Mouse (Mus musculus) CH12.LX (cell line): ENCODE results near the gene Fau. TPM values are rescaled to one million over a fixed set of nuclear protein-coding genes. Genes with fewer than 3 reads are reported as not detected.
"Not testable (repeated sequence)": the region's sequence is repeated elsewhere in the genome, so short reads cannot be mapped to it uniquely, and the experiment has no call there.

Source experiments
- DNase-seq: peaks from one replicate; pipeline ENCODE4 v3.0.0-alpha.2; 2013; ENCODE audit errors: extremely low read depth
- H3K27ac ChIP-seq: 2 replicates; pipeline ENCODE4 v1.5.1; 2012; ENCODE audit warnings: low read depth, mild to moderate bottlenecking, control low read depth, moderate library complexity; ENCODE audit not compliant: insufficient read depth
- H3K27me3 ChIP-seq: replicated peaks from 2 replicates; pipeline ENCODE3; 2012; ENCODE audit warnings: inconsistent platforms
- H3K36me3 ChIP-seq, 2 experiments: replicated peaks in 1 of 2; 2 replicates each; pipeline versions ENCODE3 to v1.6.1; 2012; ENCODE audit warnings: inconsistent platforms in 1 of 2, low read length in 1 of 2, mild to moderate bottlenecking in 1 of 2, mixed read lengths in 1 of 2, moderate library complexity in 1 of 2; ENCODE audit not compliant: control insufficient read depth in 1 of 2, insufficient read depth in 1 of 2
- H3K4me1 ChIP-seq, 2 experiments: 2 replicates each; pipeline ENCODE4 v1.6.1; 2012; ENCODE audit warnings: inconsistent platforms in 1 of 2, moderate library complexity in 1 of 2; ENCODE audit not compliant: insufficient read depth in 2 of 2, control insufficient read depth in 1 of 2
- H3K4me2 ChIP-seq: 2 replicates; pipeline ENCODE4 v1.6.1; 2012; ENCODE audit warnings: low read depth, mild to moderate bottlenecking, control low read depth; ENCODE audit not compliant: poor library complexity, insufficient read depth, severe bottlenecking
- H3K4me3 ChIP-seq, 3 experiments: fragments of 150-350 bp in 1 of 3; sonication (generic) in 1 of 3; replicated peaks in 1 of 3; 2 replicates each; pipeline versions ENCODE3 to v1.5.1; 2011 to 2012; ENCODE audit warnings: low read depth in 2 of 3, low read length in 2 of 3, mild to moderate bottlenecking in 2 of 3, moderate library complexity in 2 of 3, control low read depth in 1 of 3, improper control_type of control experiment in 1 of 3, inconsistent platforms in 1 of 3, mixed read lengths in 1 of 3; ENCODE audit not compliant: poor library complexity in 1 of 3
- H3K79me2 ChIP-seq: replicated peaks from 2 replicates; pipeline ENCODE4 v1.6.1; 2012; ENCODE audit warnings: mild to moderate bottlenecking, moderate library complexity; ENCODE audit not compliant: control insufficient read depth, poor library complexity, insufficient read depth, severe bottlenecking; ENCODE audit errors: extremely low read depth
- H3K9ac ChIP-seq: 2 replicates; pipeline ENCODE4 v1.6.1; 2012; ENCODE audit warnings: low read depth, mild to moderate bottlenecking, control low read depth, moderate library complexity; ENCODE audit not compliant: insufficient read depth
- H3K9me3 ChIP-seq: replicated peaks from 2 replicates; pipeline ENCODE3; 2012; ENCODE audit warnings: low read length, inconsistent platforms, mixed read lengths
- CTCF ChIP-seq, 2 experiments: IDR thresholded peaks in 1 of 2; conservative IDR thresholded peaks in 1 of 2; 2 replicates each; pipeline ENCODE4 v1.5.1; 2011 to 2012; ENCODE audit warnings: low read depth in 2 of 2, low read length in 2 of 2, improper control_type of control experiment in 1 of 2, inconsistent platforms in 1 of 2, mild to moderate bottlenecking in 1 of 2, moderate library complexity in 1 of 2
- IRF4 ChIP-seq: IDR thresholded peaks from 2 replicates; pipeline ENCODE4 v1.6.1; 2014; ENCODE audit warnings: low read depth, mild to moderate bottlenecking, inconsistent platforms, low read length, improper control_type of control experiment
- JUN ChIP-seq: IDR thresholded peaks from 2 replicates; pipeline ENCODE4 v1.6.1; 2011; ENCODE audit warnings: low read depth, mild to moderate bottlenecking, low read length, improper control_type of control experiment, moderate library complexity; ENCODE audit not compliant: insufficient read depth
- JUND ChIP-seq: conservative IDR thresholded peaks from 2 replicates; pipeline ENCODE4 v1.6.1; 2011; ENCODE audit warnings: low read depth, low read length, improper control_type of control experiment
- MAFK ChIP-seq: IDR thresholded peaks from 2 replicates; pipeline ENCODE4 v1.6.1; 2011; ENCODE audit warnings: low read length, improper control_type of control experiment; ENCODE audit not compliant: insufficient replicate concordance
- MYC ChIP-seq: IDR thresholded peaks from 2 replicates; pipeline ENCODE4 v1.6.1; 2011; ENCODE audit warnings: low read depth, mild to moderate bottlenecking, improper control_type of control experiment, low read length
- NRF1 ChIP-seq: IDR thresholded peaks from 2 replicates; pipeline ENCODE4 v1.6.1; 2014; ENCODE audit warnings: low read depth, mild to moderate bottlenecking, inconsistent platforms, low read length, improper control_type of control experiment, moderate library complexity
- PAX5 ChIP-seq: IDR thresholded peaks from 2 replicates; pipeline ENCODE4 v1.6.1; 2012; ENCODE audit warnings: low read length, inconsistent platforms, mixed read lengths
- RAD21 ChIP-seq: IDR thresholded peaks from 2 replicates; pipeline ENCODE4 v1.6.1; 2011; ENCODE audit warnings: low read depth, mild to moderate bottlenecking, low read length, improper control_type of control experiment, moderate library complexity
- SIN3A ChIP-seq: IDR thresholded peaks from 2 replicates; pipeline ENCODE4 v1.6.1; 2012; ENCODE audit warnings: low read length, improper control_type of control experiment, inconsistent platforms
- SMC3 ChIP-seq: IDR thresholded peaks from 2 replicates; pipeline ENCODE4 v1.6.1; 2011; ENCODE audit warnings: low read depth, low read length, improper control_type of control experiment
- TBP ChIP-seq: conservative IDR thresholded peaks from 2 replicates; pipeline ENCODE4 v1.6.1; 2011; ENCODE audit warnings: low read depth, low read length, improper control_type of control experiment
- USF2 ChIP-seq: conservative IDR thresholded peaks from 2 replicates; pipeline ENCODE4 v1.6.1; 2011; ENCODE audit warnings: low read depth, low read length, improper control_type of control experiment
- ZC3H11A ChIP-seq: IDR thresholded peaks from 2 replicates; pipeline ENCODE4 v1.6.1; 2012; ENCODE audit warnings: low read depth, mild to moderate bottlenecking, inconsistent platforms, low read length, improper control_type of control experiment
- dilution Hi-C: fragments of 300-500 bp; cut with MboI; formaldehyde crosslinking; loops from 2 replicates; pipeline ENCODE4 v1.14.3; 2020; ENCODE audit warnings: low sequenced_read_pairs; ENCODE audit not compliant: extremely low pct_unique_long_range_greater_than_20kb, extremely low pct_ligation_motif_present
- in situ Hi-C: fragments of 300-500 bp; cut with MboI; formaldehyde crosslinking; loops from 3 replicates; pipeline ENCODE4 v1.14.3; 2019; ENCODE audit warnings: low sequenced_read_pairs, low pct_ligation_motif_present, low pct_unique_long_range_greater_than_20kb, mixed read lengths
- polyA plus RNA-seq: library from polyadenylated mRNA; unstranded; fragments of >175 nt; gene quantifications from 2 replicates; pipeline ENCODE4 v1.2.1, GENCODE M21; 2012; ENCODE audit warnings: low read depth; ENCODE audit not compliant: insufficient read length
- total RNA-seq, 2 experiments: library from RNA; depleted of rRNA; stranded (reverse); fragments of 300-350 nt in 1 of 2; fragments of >200 nt in 1 of 2; gene quantifications; 2 replicates each; pipeline ENCODE4 v1.2.3; 2012 to 2014

The Fau gene
- total and polyA plus RNA-seq, 3 experiments, result 1,239 to 2,522 (median 2,403) TPM

GRCm38 (mm10) chr19:6040002-6040401 is 17.6 kb upstream of the Fau start:
- in situ Hi-C loops (no loop called here), dilution Hi-C loops (no loop called here)
- DNase-seq, result no peak
- H3K27me3 ChIP-seq, result no peaks in the 10 kb centered on the region
- H3K4me3 ChIP-seq, result no peak overlapping the region
- no peak overlapping the region for H3K9ac ChIP-seq
- peaks cover 12 to 30% of the 10 kb centered on the region in 2 experiments for H3K4me1 ChIP-seq
- no peak for TF ChIP-seq NRF1
- TF ChIP-seq RAD21, result peak; percentile 21
- peak; percentile 81 for TF ChIP-seq MYC
- no peak for TF ChIP-seq ZC3H11A
- no peak for TF ChIP-seq PAX5
- peak in 1 of 2 experiments; percentile 42; a peak in 2 of 4 replicates for TF ChIP-seq CTCF (conservative IDR thresholded peaks at IDR 0.05 in 1 of 2, IDR thresholded peaks at IDR 0.05 in 1 of 2; ENCODE audit: low read depth in 2 of 2, low read length in 2 of 2)
- no peak overlapping the region for H3K4me2 ChIP-seq
- no peak overlapping the region for H3K27ac ChIP-seq
- H3K36me3 ChIP-seq, result no peaks in the 10 kb centered on the region
- H3K79me2 ChIP-seq, result peaks cover 2% of the 10 kb centered on the region
- H3K9me3 ChIP-seq, result no peaks in the 10 kb centered on the region

DNA sequence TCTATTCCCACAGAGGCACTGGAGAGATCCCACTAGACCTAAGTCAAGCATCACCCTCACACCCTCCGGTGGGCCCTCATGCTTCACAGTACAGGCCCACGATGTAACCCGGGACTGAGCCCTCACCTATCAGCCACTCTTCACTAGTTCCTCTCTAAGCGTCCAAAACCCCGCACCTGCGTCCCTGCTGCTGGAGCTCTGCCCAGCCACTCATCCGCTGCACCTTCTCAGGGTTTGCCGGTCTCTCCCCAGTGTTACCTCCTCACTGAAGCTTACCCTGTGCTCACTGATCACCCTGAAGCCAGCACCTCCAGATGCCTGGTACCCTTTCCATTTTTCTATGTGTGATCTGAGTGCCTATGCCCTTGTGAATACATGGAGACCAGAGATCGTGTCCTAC is 15.4 kb upstream of the Fau start:
- in situ Hi-C loops (no loop called here), dilution Hi-C loops (no loop called here)
- Histone ChIP-seq H3K4me2 (no peak overlapping the region), H3K4me1 (peaks cover 12 to 35% of the 10 kb centered on the region in 2 experiments), H3K27ac (no peak overlapping the region), H3K27me3 (no peaks in the 10 kb centered on the region), H3K9ac (no peak overlapping the region), H3K9me3 (no peaks in the 10 kb centered on the region), H3K4me3 (no peak overlapping the region), H3K36me3 (no peaks in the 10 kb centered on the region), H3K79me2 (peaks cover 10% of the 10 kb centered on the region)
- TF ChIP-seq USF2 (no peak), NRF1 (no peak), SMC3 (no peak), MAFK (no peak), JUN (no peak)
- no peak for DNase-seq

- dilution Hi-C loops, H3K27ac ChIP-seq: not testable (repeated sequence)
- peaks cover 8 to 11% of the 10 kb centered on the region in 2 experiments for H3K36me3 ChIP-seq
- H3K4me1 ChIP-seq, result peaks cover 14 to 37% of the 10 kb centered on the region in 2 experiments
- 0 out of 2 replicates have a peak overlapping the region, but pooled peaks have one; percentile 3 for H3K9ac ChIP-seq
- TF ChIP-seq SIN3A (peak; percentile 55), CTCF (conservative IDR thresholded peaks at IDR 0.05 in 1 of 2, IDR thresholded peaks at IDR 0.05 in 1 of 2; ENCODE audit: low read depth in 2 of 2, low read length in 2 of 2) (peak in 1 of 2 experiments; percentile 76; a peak in 3 of 4 replicates), TBP (0 out of 2 replicates have a peak, but pooled peaks have one; percentile 37), JUN (peak; percentile 40; the same call in 1 of the 2 replicates), IRF4 (peak; percentile 75; the same call in 1 of the 2 replicates), RAD21 (peak; percentile 78), SMC3 (peak; percentile 60), MYC (peak; percentile 61), JUND (peak; percentile 76)
- TF ChIP-seq, all 38 proteins: peak for 9; not testable (repeated sequence) for 29
- peak; percentile 68 for DNase-seq
- H3K27me3 ChIP-seq, H3K4me3 ChIP-seq, H3K9me3 ChIP-seq, in situ Hi-C loops: not testable (repeated sequence)
- Histone ChIP-seq H3K4me2 (peak overlapping the region; percentile 38; the same call in 1 of the 2 replicates), H3K79me2 (peaks cover 22% of the 10 kb centered on the region)
Observed at GRCm38 (mm10) chr19:6044102-6044501, 13.5 kb upstream of the Fau start.
